Mouse (Mus musculus): ENCODE measurements around the gene Hbb-bs.
"Not testable (repeated sequence)": the region's sequence is repeated elsewhere in the genome, so short reads cannot be mapped to it uniquely, and the experiment has no call there.

Gene Hbb-bs

DNA sequence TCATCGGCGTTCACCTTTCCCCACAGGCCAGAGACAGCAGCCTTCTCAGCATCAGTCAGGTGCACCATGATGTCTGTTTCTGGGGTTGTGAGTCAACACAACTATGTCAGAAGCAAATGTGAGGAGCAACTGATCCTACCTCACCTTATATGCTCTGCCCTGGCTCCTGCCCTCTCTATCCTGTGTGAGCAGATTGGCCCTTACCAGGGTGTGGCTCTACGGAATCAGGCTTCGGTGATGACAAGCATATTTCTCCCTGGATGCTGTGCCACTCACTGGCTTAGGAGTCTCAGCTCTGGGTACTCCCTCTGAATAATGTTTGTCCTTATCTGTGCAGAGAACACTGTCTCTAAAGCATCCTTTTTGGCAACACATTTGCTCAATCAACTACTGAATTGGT, at the start of gene Hbb-bs:
TSS of gene Hbb-bs (minus strand) at position 289 of the 400 bp plus-strand sequence.
- DNase-seq (ENCODE audit: low spot score): no peak

DNA sequence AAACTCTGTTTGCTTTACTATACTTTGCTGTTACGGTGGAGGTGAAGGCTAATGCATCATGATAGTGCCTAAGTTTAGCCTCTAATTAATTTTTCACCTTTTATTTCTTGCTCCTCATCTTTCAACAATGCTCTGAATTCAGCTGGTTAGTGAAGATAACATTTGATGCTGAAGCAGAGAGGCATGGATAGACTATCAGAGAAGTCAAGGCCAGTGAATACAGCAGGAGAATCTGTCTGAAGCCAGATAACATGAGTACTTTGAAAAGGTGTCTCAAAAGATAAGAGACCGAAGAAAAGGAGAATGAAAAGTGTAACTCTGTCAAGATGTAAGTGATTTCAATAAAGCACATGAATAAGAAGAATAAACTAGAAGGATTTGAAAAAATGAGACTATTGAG, 49.2 kb upstream of the Hbb-bs start:
- DNase-seq (ENCODE audit: low spot score): no peak

DNA sequence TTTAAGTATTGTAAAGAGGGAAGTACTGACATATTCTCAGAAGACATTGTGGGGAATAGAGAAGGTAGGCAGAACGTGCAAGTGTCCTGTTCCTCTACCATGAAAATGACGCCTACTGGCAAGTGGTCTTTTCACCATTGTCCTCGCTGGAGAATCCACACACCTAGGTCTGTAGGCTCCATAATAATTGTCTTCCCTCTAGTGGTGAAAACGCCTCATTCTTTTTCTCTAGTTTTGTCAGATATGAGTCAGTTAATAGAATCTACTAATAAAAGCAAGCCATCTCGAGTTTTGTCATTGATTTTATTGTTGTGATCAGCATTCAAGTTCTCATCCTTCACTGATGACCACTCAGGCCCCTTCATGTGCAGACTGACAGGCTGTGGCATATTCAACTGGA, 46.6 kb upstream of the Hbb-bs start:
- DNase-seq (ENCODE audit: low spot score): no peak

DNA sequence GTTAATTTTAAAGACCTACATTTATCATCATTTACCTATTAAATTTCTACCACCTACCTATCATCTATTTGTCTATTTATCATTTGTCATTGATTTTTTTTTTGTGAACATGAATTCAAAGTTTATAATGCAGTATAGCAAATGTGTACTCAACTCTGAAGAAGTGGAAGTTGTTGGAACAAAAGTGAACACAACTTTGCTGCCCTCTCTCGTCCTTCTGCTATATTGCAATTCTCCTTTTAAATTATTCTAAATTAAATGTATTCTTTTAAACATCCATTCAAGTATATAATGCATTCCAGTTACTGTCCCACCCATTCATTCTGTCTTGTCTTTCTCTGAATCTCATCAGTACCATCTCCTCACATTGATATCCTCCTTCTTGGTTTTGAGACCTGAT, 45.2 kb upstream of the Hbb-bs start:
- DNase-seq (ENCODE audit: low spot score): peak; percentile 3

DNA sequence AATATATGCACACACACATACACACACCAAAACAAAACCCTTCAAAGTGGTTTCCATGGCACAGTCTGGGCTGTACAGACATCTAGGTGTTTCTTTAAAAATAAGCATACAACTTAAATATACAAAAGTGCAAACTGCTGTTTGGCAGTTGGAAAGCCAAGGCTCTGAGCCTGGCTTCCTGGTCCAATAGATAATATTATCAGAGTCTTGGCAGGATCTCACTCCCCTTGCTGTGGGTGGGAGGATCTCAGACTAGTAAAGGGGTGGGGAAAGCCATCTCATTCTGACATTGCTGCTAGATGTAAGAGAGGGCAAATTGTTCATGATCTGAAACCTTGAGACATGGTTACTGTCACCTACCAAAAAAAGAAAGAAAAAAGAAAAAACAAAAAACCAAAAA, 42.8 kb upstream of the Hbb-bs start:
- DNase-seq (ENCODE audit: low spot score): no peak

DNA sequence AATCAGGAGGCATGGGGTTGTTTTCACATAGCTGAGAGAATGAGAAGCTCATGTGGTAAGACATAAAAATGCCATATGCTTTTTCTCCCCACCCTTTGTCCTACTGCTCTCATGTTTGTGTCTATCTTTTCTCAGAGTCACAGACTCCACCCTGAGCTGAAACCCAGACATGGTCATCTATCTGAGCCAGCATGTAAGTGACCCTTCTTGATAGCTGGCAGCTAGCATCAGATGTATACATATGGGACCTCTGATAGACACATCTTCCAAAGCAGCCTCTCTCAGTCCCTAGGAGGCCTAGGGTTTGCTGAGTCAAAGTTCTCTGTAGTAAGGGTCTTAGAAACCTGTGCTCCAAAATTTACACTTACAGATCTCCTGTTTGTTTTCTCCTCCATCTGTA, 37.8 kb upstream of the Hbb-bs start:
- DNase-seq (ENCODE audit: low spot score): no peak

DNA sequence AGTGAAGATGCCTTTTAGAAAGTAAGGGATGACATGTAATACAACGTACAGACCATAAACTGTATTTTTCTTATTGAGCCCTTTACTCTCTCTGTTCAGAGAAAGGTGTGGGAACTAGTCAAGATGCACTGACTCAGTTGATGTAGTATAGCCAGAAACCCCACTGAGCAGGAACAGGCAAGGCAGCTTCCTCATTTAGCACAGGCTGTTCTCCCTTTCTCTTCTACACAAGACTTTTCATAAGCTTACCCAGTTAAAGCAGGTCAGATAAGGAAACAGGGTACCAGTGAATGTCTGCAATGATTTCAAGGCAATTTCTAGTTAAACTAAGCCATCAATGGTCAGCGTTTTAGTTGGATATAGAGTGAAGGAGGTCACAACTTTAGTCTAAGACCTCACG, 33.6 kb upstream of the Hbb-bs start:
- no peak for DNase-seq (ENCODE audit: low spot score)

DNA sequence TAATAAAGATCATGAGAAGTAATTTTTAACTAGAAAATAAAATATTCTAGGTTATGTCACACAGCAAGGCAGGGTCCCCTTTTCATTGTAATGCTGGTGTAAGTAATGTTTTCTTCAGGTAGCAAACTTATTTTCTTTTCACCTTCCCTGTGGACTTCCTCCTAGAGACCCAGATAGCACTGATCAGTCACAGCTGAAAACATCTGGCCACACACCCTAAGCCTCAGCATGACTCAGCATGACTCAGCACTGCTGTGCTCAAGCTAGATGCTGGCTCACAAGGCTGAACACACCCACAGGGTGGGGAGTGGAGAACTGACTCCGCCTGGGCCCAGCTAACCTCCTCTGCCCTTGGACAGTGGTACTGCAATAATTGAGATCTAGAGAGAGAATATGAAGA, 33.0 kb upstream of the Hbb-bs start:
- DNase-seq (ENCODE audit: low spot score): peak; percentile 24

DNA sequence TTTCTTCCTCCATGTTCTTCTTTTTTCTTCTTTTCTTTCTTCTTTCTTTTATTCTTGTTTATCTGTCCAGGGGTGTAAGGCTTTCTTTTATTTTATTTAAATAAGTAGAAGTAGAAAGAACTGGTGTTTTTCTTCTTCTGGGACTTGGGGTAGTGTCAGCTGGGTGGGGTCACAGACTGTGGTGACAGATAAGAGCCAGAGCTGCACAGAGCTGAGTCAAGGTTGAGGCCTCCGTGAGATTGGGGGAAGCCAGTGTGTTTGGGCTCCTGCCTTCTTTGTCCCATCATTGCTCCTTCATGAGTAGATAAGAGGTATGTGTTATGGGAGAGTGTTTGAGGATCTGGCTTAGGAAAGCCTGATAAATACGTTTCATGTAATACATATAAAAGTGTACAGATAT, 31.2 kb upstream of the Hbb-bs start:
- DNase-seq (ENCODE audit: low spot score): no peak

DNA sequence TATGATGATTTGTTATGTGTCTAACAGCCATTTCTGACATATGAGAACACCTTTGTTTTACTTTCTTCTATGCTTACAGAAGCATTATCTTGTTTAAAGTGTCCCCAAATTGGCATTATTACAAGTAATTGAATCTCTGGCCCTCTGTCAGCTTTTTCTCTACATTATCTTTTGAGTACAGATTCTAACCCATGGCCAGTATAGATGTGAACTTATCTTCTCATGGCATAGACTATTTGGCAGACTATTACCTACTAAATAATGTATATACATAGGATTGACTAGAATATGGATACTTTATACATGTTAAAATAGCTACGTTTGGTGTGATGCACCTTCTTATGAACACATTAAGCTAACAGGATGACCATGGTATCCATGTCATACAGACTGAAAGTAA, 26.8 kb upstream of the Hbb-bs start:
- DNase-seq (ENCODE audit: low spot score): no peak

DNA sequence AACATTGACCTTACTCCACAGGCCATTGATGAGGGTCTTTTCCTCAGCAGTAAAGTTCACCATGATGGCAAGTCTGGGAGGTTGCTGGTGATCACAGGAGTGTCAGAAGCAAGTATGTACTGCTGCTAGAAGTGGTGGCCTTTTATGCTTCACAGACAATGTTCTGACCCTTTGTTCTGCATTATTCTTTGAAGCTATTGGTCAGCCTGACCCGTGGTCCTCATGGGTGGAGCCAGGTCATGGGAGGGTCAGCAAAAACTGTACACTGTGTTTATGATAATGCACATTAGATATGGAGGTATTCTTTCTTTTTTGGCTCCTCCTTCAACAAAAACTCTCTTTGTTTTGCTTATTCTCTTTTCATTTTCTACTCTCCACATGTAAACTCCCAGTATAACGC, 25.2 kb upstream of the Hbb-bs start, which contains the start of gene Hbb-y:
TSS of gene Hbb-y (minus strand) at position 127 of the 400 bp plus-strand sequence.
- no peak for DNase-seq (ENCODE audit: low spot score)

DNA sequence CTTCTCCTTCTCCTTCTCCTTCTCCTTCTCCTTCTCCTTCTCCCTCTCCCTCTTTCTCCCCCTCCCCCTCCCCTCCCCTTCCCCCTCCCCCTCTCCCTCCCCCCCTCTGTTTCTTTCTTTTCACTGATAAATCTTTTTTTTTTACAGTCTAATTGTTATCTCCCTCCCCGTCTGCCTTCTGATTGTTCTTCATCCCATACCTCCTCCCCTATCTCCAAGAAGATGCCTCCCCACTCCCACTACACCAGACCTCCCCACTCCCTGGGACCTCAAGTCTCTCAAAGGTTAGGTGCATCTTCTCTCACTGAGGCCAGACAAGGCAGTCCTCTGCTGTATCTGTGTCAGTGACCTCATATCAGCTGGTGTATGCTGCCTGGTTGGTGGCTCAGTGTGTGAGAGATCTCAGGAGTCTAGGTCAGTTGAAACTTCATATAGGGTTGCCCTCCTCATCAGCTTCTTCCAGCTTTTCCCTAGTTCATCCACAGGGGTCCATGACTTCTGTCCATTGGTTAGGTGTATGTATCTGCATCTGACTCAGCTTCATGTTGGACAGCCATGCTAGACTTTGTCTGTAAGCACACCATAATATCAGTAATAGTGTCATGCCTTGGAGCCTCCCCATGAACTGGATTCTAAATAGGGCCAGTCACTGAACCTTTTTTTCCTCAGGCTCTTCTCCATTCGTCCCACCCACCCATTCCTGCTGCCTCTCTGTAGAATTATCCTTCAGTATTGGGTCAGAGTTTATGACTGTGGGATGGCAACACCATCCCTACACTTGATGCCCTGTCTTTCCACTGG, 16.8 kb upstream of the Hbb-bs start:
- DNase-seq (ENCODE audit: low spot score): no peak

DNA sequence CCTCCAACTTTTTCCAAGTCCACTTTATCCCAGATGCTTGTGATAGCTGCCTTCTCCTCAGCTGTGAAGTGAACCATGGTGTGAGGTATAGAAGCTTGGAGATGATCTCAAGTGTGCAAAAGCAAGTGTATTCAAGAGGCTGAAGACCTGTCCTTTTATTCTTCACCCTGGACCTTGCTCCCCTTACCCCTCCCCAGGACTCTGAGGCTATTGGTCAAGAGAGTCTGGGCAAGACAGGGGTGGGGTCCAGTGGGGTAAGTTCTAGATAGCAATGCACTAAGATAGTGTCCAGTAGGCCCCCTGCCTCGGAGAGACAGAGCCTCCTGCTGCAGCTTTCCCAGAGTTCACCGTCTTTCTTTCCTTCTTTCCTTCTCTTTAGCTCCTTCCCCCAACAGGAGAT, 15.1 kb upstream of the Hbb-bs start, which contains the start of gene Hbb-bh1:
TSS of gene Hbb-bh1 (minus strand) at position 131 of the 400 bp plus-strand sequence.
- no peak for DNase-seq (ENCODE audit: low spot score)

DNA sequence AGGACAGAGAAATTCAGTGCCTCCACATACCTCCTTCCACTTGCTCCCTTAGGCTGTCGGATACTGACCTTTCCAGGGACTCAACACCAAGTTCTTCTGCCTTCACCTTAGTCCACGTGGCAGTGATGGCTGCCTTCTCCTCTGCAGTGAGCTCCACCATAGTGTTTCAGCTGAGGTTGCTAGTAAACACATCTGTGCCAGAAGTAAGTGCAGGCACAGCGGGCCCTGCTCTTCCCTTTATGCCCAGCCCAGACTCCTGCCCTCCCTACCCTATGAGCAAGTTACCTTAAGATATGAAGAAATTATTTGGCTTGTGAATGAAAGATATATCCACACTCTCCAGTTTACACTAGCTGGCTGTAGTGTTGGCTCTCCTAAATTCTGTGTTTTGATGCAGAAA, 12.4 kb upstream of the Hbb-bs start, which contains the start of gene Hbb-bh2:
TSS of gene Hbb-bh2 (minus strand) at position 253 of the 400 bp plus-strand sequence.
- DNase-seq (ENCODE audit: low spot score): no peak

DNA sequence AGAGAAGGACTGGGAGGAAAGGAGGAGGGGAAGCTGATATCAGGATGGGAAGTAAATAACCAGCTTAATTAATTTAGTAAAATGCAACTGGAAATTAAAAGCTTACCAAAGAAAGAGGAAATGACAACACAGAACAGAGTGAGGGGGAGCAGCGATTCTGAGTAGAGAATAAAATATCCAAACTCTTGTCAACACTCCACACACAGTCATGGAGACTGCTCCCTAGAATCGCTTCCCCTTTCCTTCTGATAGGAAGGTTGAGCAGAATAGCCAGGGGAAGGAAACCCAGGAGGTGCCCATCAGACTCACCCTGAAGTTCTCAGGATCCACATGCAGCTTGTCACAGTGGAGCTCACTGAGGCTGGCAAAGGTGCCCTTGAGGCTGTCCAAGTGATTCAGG, 757 bp downstream of the Hbb-bs start:
- not testable (repeated sequence) for DNase-seq (ENCODE audit: low spot score)

DNA sequence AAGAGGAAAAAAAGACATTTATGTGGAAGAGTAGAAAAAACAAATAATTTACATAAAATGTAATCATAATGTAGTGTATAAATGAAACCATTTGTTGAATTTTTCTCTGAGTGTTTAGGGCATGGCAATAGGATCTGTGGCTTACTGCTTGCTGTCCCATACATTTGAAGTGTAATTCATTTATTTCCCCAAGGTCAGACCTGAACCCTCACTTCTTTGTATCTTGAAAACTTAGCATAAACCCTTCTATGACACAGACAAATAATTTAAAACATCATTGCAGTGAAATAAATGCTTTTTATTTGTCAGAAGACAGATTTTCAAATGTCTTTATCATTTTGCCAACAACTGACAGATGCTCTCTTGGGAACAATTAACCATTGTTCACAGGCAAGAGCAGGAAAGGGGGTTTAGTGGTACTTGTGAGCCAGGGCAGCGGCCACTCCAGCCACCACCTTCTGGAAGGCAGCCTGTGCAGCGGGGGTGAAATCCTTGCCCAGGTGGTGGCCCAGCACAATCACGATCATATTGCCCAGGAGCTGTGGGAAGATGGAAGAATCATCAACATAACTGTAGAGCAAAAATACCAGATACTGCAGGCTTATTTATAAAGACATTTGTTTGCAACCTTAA, 1.5 kb downstream of the Hbb-bs start:
- DNase-seq (ENCODE audit: low spot score): no peak

DNA sequence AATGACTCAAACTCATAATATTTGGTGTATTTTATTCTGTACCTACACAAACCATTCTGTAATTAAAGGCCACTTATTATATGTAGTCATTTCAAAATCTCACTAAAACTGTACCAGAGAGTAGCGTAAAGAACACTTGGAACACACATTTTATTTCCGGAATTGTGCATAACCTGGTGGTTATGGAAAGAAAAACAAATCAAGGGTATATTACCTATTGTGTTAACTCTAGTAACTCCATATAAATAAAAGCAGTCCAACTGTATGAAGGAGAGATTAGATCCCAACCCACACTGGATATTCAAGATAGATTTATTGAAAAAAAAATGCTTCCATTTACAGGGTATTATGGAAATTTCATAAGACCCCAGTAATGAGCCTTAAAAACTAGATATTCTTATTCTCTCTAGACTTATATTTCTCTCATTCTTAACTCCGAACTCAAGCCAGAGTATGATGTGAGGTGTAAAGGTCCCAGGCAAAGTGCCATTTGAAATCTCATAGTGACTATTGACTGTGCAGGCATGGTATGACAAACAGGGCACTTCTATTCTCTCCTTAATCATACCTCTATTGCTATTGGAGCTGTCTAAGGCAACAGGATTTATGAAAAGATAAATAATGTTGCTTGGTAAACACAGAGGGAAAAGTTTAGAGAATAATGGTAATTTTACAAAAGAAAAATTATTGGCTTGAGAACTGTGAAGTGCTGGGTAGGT, 2.2 kb downstream of the Hbb-bs start:
- DNase-seq (ENCODE audit: low spot score): no peak

DNA sequence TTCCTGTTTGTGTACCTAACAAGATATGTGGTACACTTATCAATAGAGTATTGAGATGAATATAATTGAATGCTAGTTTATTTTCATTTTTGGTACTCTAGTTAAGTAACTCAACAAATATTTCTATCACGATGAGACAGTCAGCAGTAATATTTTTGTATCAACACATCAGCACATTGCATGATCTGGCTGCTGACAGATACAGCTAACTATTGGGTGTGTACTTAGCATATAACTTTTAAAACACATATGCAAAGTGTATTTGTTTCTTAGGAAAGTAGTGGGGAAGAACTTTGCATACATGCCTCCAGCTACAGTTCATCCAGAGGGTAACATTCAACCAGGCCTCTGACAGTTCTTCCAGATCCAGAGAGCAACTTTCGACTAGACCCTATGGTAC, 3.3 kb downstream of the Hbb-bs start:
- DNase-seq (ENCODE audit: low spot score): no peak

DNA sequence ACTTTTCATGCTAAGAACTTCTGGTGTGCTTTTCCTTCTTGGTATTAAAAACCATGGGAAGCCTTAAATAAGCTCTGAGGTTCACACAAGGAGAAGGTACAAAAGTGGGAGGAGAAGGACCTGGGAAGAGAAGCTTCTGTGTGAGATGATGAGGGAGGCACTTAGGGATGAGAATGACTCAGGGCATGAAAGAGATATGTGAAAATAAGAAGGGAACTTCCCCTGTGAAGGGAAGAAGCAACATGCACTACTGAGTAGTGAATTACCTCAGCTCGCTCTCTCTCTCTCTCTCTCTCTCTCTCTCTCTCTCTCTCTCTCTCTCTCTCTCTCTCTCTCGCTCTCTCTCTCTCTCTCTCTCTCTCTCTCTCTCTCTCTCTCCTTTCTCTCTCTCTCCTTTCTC, 12.8 kb downstream of the Hbb-bs start:
- DNase-seq (ENCODE audit: low spot score): not testable (repeated sequence)

DNA sequence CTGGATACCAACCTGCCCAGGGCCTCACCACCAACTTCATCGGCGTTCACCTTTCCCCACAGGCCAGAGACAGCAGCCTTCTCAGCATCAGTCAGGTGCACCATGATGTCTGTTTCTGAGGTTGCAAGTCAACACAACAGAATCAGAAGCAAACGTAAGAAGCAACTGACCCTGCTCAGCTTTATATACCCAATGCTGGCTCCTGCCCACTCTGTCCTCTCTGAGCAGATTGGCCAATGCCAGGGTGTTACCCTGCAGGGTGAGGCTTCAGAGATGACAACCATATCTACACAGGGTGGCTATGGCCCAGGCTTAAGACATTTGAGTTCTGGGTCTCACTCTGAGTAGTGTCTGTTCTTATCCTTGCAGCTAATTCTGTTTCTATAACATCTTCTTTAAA, 14.1 kb downstream of the Hbb-bs start, which contains the start of gene Hbb-bt:
TSS of gene Hbb-bt (minus strand) at position 231 of the 400 bp plus-strand sequence.
- DNase-seq (ENCODE audit: low spot score): no peak

DNA sequence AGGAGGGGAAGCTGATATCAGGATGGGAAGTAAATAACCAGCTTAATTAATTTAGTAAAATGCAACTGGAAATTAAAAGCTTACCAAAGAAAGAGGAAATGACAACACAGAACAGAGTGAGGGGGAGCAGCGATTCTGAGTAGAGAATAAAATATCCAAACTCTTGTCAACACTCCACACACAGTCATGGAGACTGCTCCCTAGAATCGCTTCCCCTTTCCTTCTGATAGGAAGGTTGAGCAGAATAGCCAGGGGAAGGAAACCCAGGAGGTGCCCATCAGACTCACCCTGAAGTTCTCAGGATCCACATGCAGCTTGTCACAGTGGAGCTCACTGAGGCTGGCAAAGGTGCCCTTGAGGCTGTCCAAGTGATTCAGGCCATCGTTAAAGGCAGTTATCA, 14.7 kb downstream of the Hbb-bs start:
- DNase-seq (ENCODE audit: low spot score): not testable (repeated sequence)

DNA sequence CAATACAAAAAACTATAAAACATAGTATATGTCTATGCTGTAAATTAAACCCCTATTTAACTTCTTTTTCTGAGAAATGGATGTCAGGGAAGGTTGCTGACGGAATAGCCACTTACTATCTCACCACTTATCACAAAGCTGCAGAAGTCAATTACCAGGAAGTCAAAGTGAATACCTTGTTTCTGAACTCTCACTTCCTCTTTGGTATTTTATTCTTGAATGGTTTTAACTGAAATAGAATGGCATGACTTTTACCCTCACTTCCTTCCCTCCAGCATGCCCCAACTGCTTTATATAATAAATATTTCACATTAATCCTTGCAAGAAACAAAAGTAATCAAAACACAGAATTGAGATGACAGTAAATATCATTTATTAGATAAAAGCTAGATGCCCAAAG, 15.7 kb downstream of the Hbb-bs start:
- DNase-seq (ENCODE audit: low spot score): no peak
